Mouse (Mus musculus) thymus, postnatal 25 days (tissue): ENCODE results near the gene Olfr893.
"Not testable (repeated sequence)": the region's sequence is repeated elsewhere in the genome, so short reads cannot be mapped to it uniquely, and the experiment has no call there.

ENCODE experiments used
- DNase-seq: peaks from one replicate; pipeline ENCODE4 v3.0.0; 2022

Olfr893 gene

GRCm38 (mm10) chr9:38208065-38208464, at the start of gene Olfr893:
TSS of gene Olfr893 (plus strand) at chr9:38208365.
- no peak for DNase-seq

GRCm38 (mm10) chr9:38168341-38168740, 39.8 kb upstream of the Olfr893 start:
- not testable (repeated sequence) for DNase-seq

- DNase-seq, result no peak
Measured at GRCm38 (mm10) chr9:38180721-38181120, 27.4 kb upstream of the Olfr893 start, which contains the start of gene Olfr891. TSS of gene Olfr891 (minus strand) at chr9:38180821.

GRCm38 (mm10) chr9:38217755-38218154, 9.6 kb downstream of the Olfr893 start, which contains the start of gene Olfr894:
TSS of gene Olfr894 (plus strand) at chr9:38218055.
- DNase-seq, result no peak

GRCm38 (mm10) chr9:38252474-38252873, 44.3 kb downstream of the Olfr893 start, which contains the start of gene Olfr143:
TSS of gene Olfr143 (plus strand) at chr9:38252774.
- DNase-seq, result no peak
